Mouse (Mus musculus): Measurements from ENCODE around the gene Olfr97. TPM values are rescaled to one million over a fixed set of nuclear protein-coding genes. Genes with fewer than 3 reads are reported as not detected.

Gene Olfr97
- polyA plus RNA-seq, 1 experiment from 2014 or later = not detected

DNA sequence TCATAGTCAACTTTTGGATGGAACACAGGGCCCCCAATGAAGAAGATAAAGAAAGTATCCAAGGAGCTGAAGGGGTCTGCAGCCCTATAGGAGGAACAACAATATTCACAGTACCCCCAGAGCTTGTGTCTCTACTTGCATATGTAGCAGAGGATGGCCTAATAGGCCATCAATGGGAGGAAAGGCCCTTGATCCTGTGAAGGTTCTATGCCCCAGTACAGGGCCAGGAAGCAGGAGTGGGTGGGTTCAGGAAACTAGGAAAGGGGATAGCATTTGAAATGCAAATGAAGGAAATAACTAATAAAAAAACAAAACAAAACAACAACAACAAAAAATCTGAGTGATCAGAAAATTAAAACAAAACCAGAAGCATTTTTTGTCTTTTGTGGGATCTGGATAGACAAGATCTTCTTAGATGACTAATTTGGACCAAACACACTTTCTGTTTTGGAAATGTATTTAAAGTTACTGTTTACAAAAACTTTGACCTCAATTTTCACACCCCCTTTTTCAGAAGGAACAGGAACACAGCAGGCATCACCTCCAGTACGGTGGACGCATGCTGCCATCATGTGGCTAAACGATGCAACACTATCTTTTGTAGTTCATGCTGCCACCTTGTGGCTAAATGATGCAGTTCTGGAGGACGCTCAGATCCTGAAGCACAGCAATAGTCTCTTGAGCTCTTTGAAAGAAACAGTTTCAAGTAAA lies 33.8 kb downstream of the Olfr97 start:
- H3K27me3 ChIP-seq (ENCODE audit: control insufficient read depth, insufficient read depth, low read length) = peaks cover under 1% of the 10 kb centered on the region; the same call in 1 of the 2 replicates
- no peak overlapping the region for H3K4me3 ChIP-seq (ENCODE audit: low read depth, low read length)
- H3K4me1 ChIP-seq (replicated peaks; ENCODE audit: control insufficient read depth, insufficient read depth, low read length) = no peaks in the 10 kb centered on the region
- peak; percentile 82 for ATAC-seq (ENCODE audit: low FRiP score)
- DNase-seq (ENCODE audit: low spot score) = peak; percentile 87
- H3K9ac ChIP-seq (ENCODE audit: low read depth, low read length) = no peak overlapping the region
- H3K36me3 ChIP-seq (ENCODE audit: control insufficient read depth, insufficient read depth, low read length) = no peaks in the 10 kb centered on the region
- no peaks in the 10 kb centered on the region for H3K9me3 ChIP-seq (ENCODE audit: control insufficient read depth, low read length)
- H3K4me2 ChIP-seq (replicated peaks; ENCODE audit: low read depth, low read length) = no peak overlapping the region
- no peak overlapping the region for H3K27ac ChIP-seq (ENCODE audit: low read depth, low read length)
- 0% methylated on average over 4 of the region's 4 CpGs for WGBS

- 86% methylated on average over 2 of the region's 2 CpGs for WGBS
- Histone ChIP-seq H3K27ac (ENCODE audit: low read depth, low read length) (no peak within 1 kb of the TSS), H3K9me3 (ENCODE audit: control insufficient read depth, low read length) (no peaks in the 10 kb centered on the region), H3K4me1 (replicated peaks; ENCODE audit: control insufficient read depth, insufficient read depth, low read length) (no peaks in the 10 kb centered on the region), H3K9ac (ENCODE audit: low read depth, low read length) (no peak within 1 kb of the TSS), H3K4me2 (replicated peaks; ENCODE audit: low read depth, low read length) (no peak within 1 kb of the TSS), H3K4me3 (ENCODE audit: low read depth, low read length) (no peak within 1 kb of the TSS), H3K27me3 (ENCODE audit: control insufficient read depth, insufficient read depth, low read length) (peaks cover 13% of the 10 kb centered on the region; the same call in 1 of the 2 replicates), H3K36me3 (ENCODE audit: control insufficient read depth, insufficient read depth, low read length) (no peaks in the 10 kb centered on the region)
- no peak for ATAC-seq (ENCODE audit: low FRiP score)
- DNase-seq (ENCODE audit: low spot score) = no peak
Observed at GRCm38 (mm10) chr17:37200894-37201293, 36.2 kb downstream of the Olfr97 start, which contains the start of gene Olfr94. TSS of gene Olfr94 (minus strand) at chr17:37200994.

DNA sequence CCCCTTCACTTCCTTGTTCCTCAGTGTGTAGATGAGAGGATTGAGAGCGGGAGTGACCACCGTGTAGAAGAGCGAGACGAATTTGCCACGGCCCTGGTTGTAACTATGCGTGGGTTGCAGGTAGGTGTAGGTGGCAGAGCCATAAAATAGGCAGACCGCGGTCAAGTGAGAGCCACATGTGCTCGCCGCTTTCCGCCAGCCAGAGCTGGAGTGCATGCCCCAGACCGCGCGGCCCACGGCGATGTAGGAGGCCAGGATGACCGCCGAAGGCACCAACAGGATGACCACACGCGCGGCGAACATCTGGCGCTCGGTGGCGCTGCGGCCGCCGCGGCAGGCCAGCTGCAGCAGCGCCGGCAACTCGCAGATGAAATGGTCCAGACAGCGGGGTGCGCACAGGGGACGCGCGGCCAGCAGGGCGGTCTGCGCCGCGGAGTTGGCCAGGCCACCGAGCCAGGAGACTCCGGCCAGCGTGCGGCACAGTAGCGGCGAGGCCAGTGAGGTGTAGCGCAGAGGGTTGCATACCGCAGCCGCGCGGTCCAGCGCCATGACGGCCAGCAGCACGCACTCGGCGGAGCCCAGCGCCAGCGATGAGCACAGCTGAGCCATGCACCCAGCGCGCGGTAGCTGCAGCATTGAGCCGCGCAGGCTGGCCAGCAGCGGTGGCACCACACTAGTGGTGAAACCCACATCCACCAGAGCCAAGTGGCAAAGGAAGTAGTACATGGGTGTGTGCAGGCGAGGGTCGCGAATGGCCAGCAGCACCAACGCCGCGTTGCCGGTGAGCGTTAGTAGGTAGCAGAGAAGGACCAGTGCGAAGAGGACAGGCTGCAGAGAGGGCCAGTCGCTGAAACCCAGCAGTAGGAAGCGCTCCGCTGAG lies 40.0 kb downstream of the Olfr97 start:
- ATAC-seq (ENCODE audit: low FRiP score) (peak; percentile 92), DNase-seq (ENCODE audit: low spot score) (peak; percentile 71)
- no peaks in the 10 kb centered on the region for H3K4me1 ChIP-seq (replicated peaks; ENCODE audit: control insufficient read depth, insufficient read depth, low read length)
- no peaks in the 10 kb centered on the region for H3K9me3 ChIP-seq (ENCODE audit: control insufficient read depth, low read length)
- under 1% methylated on average over 71 of the region's 77 CpGs for WGBS
- peaks cover 13% of the 10 kb centered on the region; the same call in 1 of the 2 replicates for H3K27me3 ChIP-seq (ENCODE audit: control insufficient read depth, insufficient read depth, low read length)
- peak overlapping the region; percentile 56 for H3K4me3 ChIP-seq (ENCODE audit: low read depth, low read length)
- no peak overlapping the region for H3K27ac ChIP-seq (ENCODE audit: low read depth, low read length)
- H3K36me3 ChIP-seq (ENCODE audit: control insufficient read depth, insufficient read depth, low read length) = no peaks in the 10 kb centered on the region
- H3K9ac ChIP-seq (ENCODE audit: low read depth, low read length) = peak overlapping the region; percentile 56
- peak overlapping the region; percentile 90 for H3K4me2 ChIP-seq (replicated peaks; ENCODE audit: low read depth, low read length)

DNA sequence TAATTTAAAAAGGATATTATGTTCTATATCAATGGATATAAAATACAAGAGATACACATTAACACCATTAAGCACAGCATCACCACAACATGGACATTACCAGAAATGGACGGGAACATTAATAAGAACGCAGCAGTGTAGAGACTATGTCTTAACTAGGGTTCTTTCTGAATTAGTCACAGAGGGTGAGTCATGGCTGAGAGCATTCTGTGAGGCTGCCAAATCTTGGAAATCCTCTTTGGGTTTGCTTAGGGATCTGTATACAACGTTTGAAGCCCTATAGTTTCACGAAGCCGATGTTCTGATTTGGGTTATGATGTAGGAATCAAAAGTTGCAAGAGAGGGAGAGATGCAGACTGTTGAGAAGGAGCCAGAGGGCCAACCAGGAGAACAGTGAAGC lies 42.3 kb downstream of the Olfr97 start:
- Histone ChIP-seq H3K4me2 (replicated peaks; ENCODE audit: low read depth, low read length) (no peak overlapping the region), H3K9ac (ENCODE audit: low read depth, low read length) (no peak overlapping the region), H3K27ac (ENCODE audit: low read depth, low read length) (no peak overlapping the region), H3K36me3 (ENCODE audit: control insufficient read depth, insufficient read depth, low read length) (no peaks in the 10 kb centered on the region), H3K4me3 (ENCODE audit: low read depth, low read length) (no peak overlapping the region), H3K27me3 (ENCODE audit: control insufficient read depth, insufficient read depth, low read length) (peaks cover 13% of the 10 kb centered on the region; the same call in 1 of the 2 replicates), H3K9me3 (ENCODE audit: control insufficient read depth, low read length) (no peaks in the 10 kb centered on the region), H3K4me1 (replicated peaks; ENCODE audit: control insufficient read depth, insufficient read depth, low read length) (no peaks in the 10 kb centered on the region)
- no peak for ATAC-seq (ENCODE audit: low FRiP score)
- WGBS = 92% methylated on average over 5 of the region's 5 CpGs
- DNase-seq (ENCODE audit: low spot score) = no peak

- no peaks in the 10 kb centered on the region for H3K36me3 ChIP-seq (ENCODE audit: control insufficient read depth, insufficient read depth, low read length)
- ATAC-seq (ENCODE audit: low FRiP score) (no peak), DNase-seq (ENCODE audit: low spot score) (no peak)
- no peak within 1 kb of the TSS for H3K27ac ChIP-seq (ENCODE audit: low read depth, low read length)
- peaks cover 13% of the 10 kb centered on the region; the same call in 1 of the 2 replicates for H3K27me3 ChIP-seq (ENCODE audit: control insufficient read depth, insufficient read depth, low read length)
- H3K4me3 ChIP-seq (ENCODE audit: low read depth, low read length) = no peak within 1 kb of the TSS
- H3K4me2 ChIP-seq (replicated peaks; ENCODE audit: low read depth, low read length) = no peak within 1 kb of the TSS
- no peaks in the 10 kb centered on the region for H3K4me1 ChIP-seq (replicated peaks; ENCODE audit: control insufficient read depth, insufficient read depth, low read length)
- 83% methylated on average over 2 of the region's 2 CpGs for WGBS
- H3K9ac ChIP-seq (ENCODE audit: low read depth, low read length) = no peak within 1 kb of the TSS
- H3K9me3 ChIP-seq (ENCODE audit: control insufficient read depth, low read length) = no peaks in the 10 kb centered on the region
Observed at GRCm38 (mm10) chr17:37193656-37194055, 43.5 kb downstream of the Olfr97 start, which contains the start of gene Ubd. TSS of gene Ubd (plus strand) at chr17:37193892.

GRCm38 (mm10) chr17:37193032-37193431 lies 44.1 kb downstream of the Olfr97 start:
- Histone ChIP-seq H3K4me1 (replicated peaks; ENCODE audit: control insufficient read depth, insufficient read depth, low read length) (no peaks in the 10 kb centered on the region), H3K9me3 (ENCODE audit: control insufficient read depth, low read length) (no peaks in the 10 kb centered on the region), H3K4me2 (replicated peaks; ENCODE audit: low read depth, low read length) (no peak overlapping the region), H3K4me3 (ENCODE audit: low read depth, low read length) (no peak overlapping the region), H3K9ac (ENCODE audit: low read depth, low read length) (no peak overlapping the region), H3K27me3 (ENCODE audit: control insufficient read depth, insufficient read depth, low read length) (peaks cover 9% of the 10 kb centered on the region; the same call in 1 of the 2 replicates), H3K36me3 (ENCODE audit: control insufficient read depth, insufficient read depth, low read length) (no peaks in the 10 kb centered on the region), H3K27ac (ENCODE audit: low read depth, low read length) (no peak overlapping the region)
- DNase-seq (ENCODE audit: low spot score) = no peak
- no peak for ATAC-seq (ENCODE audit: low FRiP score)

GRCm38 (mm10) chr17:37190711-37191110 lies 46.4 kb downstream of the Olfr97 start:
- no peak for ATAC-seq (ENCODE audit: low FRiP score)

GRCm38 (mm10) chr17:37185474-37185873 lies 51.7 kb downstream of the Olfr97 start:
- DNase-seq (ENCODE audit: low spot score) (no peak), ATAC-seq (ENCODE audit: low FRiP score) (no peak)
- Histone ChIP-seq H3K4me2 (replicated peaks; ENCODE audit: low read depth, low read length) (no peak overlapping the region), H3K4me1 (replicated peaks; ENCODE audit: control insufficient read depth, insufficient read depth, low read length) (no peaks in the 10 kb centered on the region), H3K27ac (ENCODE audit: low read depth, low read length) (no peak overlapping the region), H3K27me3 (ENCODE audit: control insufficient read depth, insufficient read depth, low read length) (no peaks in the 10 kb centered on the region), H3K9ac (ENCODE audit: low read depth, low read length) (no peak overlapping the region), H3K36me3 (ENCODE audit: control insufficient read depth, insufficient read depth, low read length) (no peaks in the 10 kb centered on the region), H3K4me3 (ENCODE audit: low read depth, low read length) (no peak overlapping the region), H3K9me3 (ENCODE audit: control insufficient read depth, low read length) (no peaks in the 10 kb centered on the region)
- 61% methylated on average over 6 of the region's 6 CpGs for WGBS

More at GRCm38 (mm10) chr17:37190711-37191110, 46.4 kb downstream of the Olfr97 start:
- H3K4me1 ChIP-seq (replicated peaks; ENCODE audit: control insufficient read depth, insufficient read depth, low read length) = no peaks in the 10 kb centered on the region
- no peaks in the 10 kb centered on the region for H3K9me3 ChIP-seq (ENCODE audit: control insufficient read depth, low read length)
- 31% methylated on average over 2 of the region's 2 CpGs for WGBS
- H3K27me3 ChIP-seq (ENCODE audit: control insufficient read depth, insufficient read depth, low read length) = no peaks in the 10 kb centered on the region
- H3K9ac ChIP-seq (ENCODE audit: low read depth, low read length) = no peak overlapping the region
- H3K36me3 ChIP-seq (ENCODE audit: control insufficient read depth, insufficient read depth, low read length) = no peaks in the 10 kb centered on the region
- peak; percentile 35 for DNase-seq (ENCODE audit: low spot score)
- H3K4me2 ChIP-seq (replicated peaks; ENCODE audit: low read depth, low read length) = no peak overlapping the region
- no peak overlapping the region for H3K4me3 ChIP-seq (ENCODE audit: low read depth, low read length)
- H3K27ac ChIP-seq (ENCODE audit: low read depth, low read length) = no peak overlapping the region

All from hindbrain, embryonic 11.5 days (tissue).